In genomic region chr8:117339296-117339957, GRCm38 (mm10) we compare ENCODE assay signal across 7 mouse cellular contexts.
DNase-seq lines count a peak whose midpoint lies in the region; ATAC-seq and TF ChIP-seq lines count a peak whose summit lies in the region.

No protein-coding gene starts in this region.

- no peak overlapping the region for H3K9ac ChIP-seq in lung, embryonic 15.5 days

- peak overlapping the region; percentile 38 for H3K4me2 ChIP-seq in lung, embryonic 15.5 days

- H3K4me3 ChIP-seq in lung, embryonic 15.5 days = no peak overlapping the region
- H3K4me3 ChIP-seq in brown adipose tissue, adult 24 weeks (ENCODE audit: insufficient read depth, low read depth, low read length) = 0 out of 2 replicates have a peak overlapping the region, but pooled peaks have one; percentile 0
- no peak overlapping the region for H3K4me3 ChIP-seq in kidney, adult 2 months (ENCODE audit: insufficient read depth, low read depth, low read length)
- no peak overlapping the region for H3K4me3 ChIP-seq in small intestine, adult 2 months (ENCODE audit: low read depth, low read length)

- peak; percentile 55; the same call in 1 of the 2 replicates for ATAC-seq in lung, embryonic 15.5 days (ENCODE audit: borderline replicate concordance, extremely low read depth, low FRiP score, low TSS enrichment)
- no peak for ATAC-seq in inflammation-experienced regulatory T-cells, adult 6 months

- H3K36me3 ChIP-seq in lung, embryonic 15.5 days = no peaks in the 10 kb centered on the region
- H3K36me3 ChIP-seq in kidney, adult 2 months (ENCODE audit: control insufficient read depth, insufficient read depth, low read length) = no peaks in the 10 kb centered on the region
- H3K36me3 ChIP-seq in small intestine, adult 2 months (ENCODE audit: control insufficient read depth, insufficient read depth, low read length) = no peaks in the 10 kb centered on the region

- 18% methylated on average over 19 of the region's 19 CpGs for WGBS in lung, embryonic 15.5 days
- 15% methylated on average over 19 of the region's 19 CpGs for WGBS in kidney, adult 2 months
- WGBS in small intestine, adult 2 months = 12% methylated on average over 19 of the region's 19 CpGs

- H3K27ac ChIP-seq in lung, embryonic 15.5 days = peak overlapping the region; percentile 51
- 0 out of 2 replicates have a peak overlapping the region, but pooled peaks have one; percentile 0 for H3K27ac ChIP-seq in brown adipose tissue, adult 24 weeks (replicated peaks; ENCODE audit: low read depth, low read length)
- H3K27ac ChIP-seq in kidney, adult 2 months (ENCODE audit: insufficient read depth, low read depth, low read length) = peak overlapping the region; percentile 73
- peak overlapping the region; percentile 55 for H3K27ac ChIP-seq in small intestine, adult 2 months (ENCODE audit: insufficient read depth, low read depth, low read length)

- no peak for TF ChIP-seq POLR2A in kidney, adult 2 months (IDR thresholded peaks at IDR 0.05; ENCODE audit: low read depth, low read length)
- no peak for TF ChIP-seq POLR2A in small intestine, adult 2 months (IDR thresholded peaks at IDR 0.05; ENCODE audit: low read depth, low read length)

- TF ChIP-seq CTCF in kidney, adult 2 months (conservative IDR thresholded peaks at IDR 0.05; ENCODE audit: insufficient read depth, insufficient read length, low read depth, low read length) = no peak
- TF ChIP-seq CTCF in small intestine, adult 2 months (IDR thresholded peaks at IDR 0.05; ENCODE audit: extremely low read depth, insufficient read length, insufficient replicate concordance, low read depth, low read length) = no peak

- H3K9me3 ChIP-seq in lung, embryonic 15.5 days = no peaks in the 10 kb centered on the region

- no peaks in the 10 kb centered on the region for H3K27me3 ChIP-seq in lung, embryonic 15.5 days
- no peaks in the 10 kb centered on the region for H3K27me3 ChIP-seq in kidney, adult 2 months (replicated peaks; ENCODE audit: control insufficient read depth, insufficient read depth, low read length)
- no peaks in the 10 kb centered on the region for H3K27me3 ChIP-seq in small intestine, adult 2 months (ENCODE audit: control insufficient read depth, insufficient read depth, low read length)

- DNase-seq in lung, postnatal 14 days = no peak
- DNase-seq in kidney, adult 2 months = peak; percentile 91
- no peak for DNase-seq in thymus, postnatal 14 days

- H3K4me1 ChIP-seq in lung, embryonic 15.5 days = peaks cover 59% of the 10 kb centered on the region
- peaks cover 45% of the 10 kb centered on the region for H3K4me1 ChIP-seq in brown adipose tissue, adult 24 weeks (ENCODE audit: control insufficient read depth, insufficient read depth, insufficient read length, low read length)
- peaks cover 62% of the 10 kb centered on the region for H3K4me1 ChIP-seq in kidney, adult 2 months (ENCODE audit: control insufficient read depth, insufficient read depth, low read length)
- peaks cover 60% of the 10 kb centered on the region for H3K4me1 ChIP-seq in small intestine, adult 2 months (ENCODE audit: control insufficient read depth, insufficient read depth, insufficient read length, low read length)

Comparison
In these comparisons a context has a peak if more than half of its experiments do, and no peak if none do; other contexts are left out.
1. H3K27ac ChIP-seq: peak in every context shown above with its lines; median percentile 73 in kidney, adult 2 months; 55 in small intestine, adult 2 months; 51 in lung, embryonic 15.5 days; 0 in brown adipose tissue, adult 24 weeks.